In the genomic region with DNA sequence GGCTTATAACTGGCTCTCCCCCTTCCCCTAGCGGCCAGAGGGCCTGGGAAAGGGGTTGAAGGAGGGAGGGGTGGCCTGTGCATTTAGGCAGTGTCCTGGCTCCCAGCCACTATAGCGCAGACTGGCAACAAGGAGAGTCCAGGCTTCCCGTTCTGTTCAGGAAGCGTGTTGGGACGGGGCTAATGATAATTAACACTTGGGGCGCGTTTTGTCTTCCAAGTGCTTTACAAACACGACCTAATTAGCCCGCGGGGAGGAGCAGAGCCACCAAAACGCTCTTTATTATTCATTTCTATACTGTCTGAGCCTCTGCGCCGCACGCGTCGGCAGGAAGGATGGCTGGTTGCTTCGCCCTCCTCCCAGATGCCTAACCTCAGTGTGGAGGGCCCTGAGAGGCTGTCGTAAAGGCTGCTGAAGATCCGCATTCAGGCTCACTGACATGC, we compare ENCODE assay signal across 10 mouse cellular contexts.
DNase-seq lines count a peak whose midpoint lies in the region; ATAC-seq and TF ChIP-seq lines count a peak whose summit lies in the region.
"Had no signal": no experiment of that assay in that cellular context is flagged by ENCODE, and none has a peak within 500 bp of the region (broad histone marks: within the 10 kb centered on the region; RNA-seq: fewer than 3 reads in every experiment).

No protein-coding gene starts in this region.

- no peak for TF ChIP-seq CTCF in layer of hippocampus, adult 2 months (conservative IDR thresholded peaks at IDR 0.05)

- H3K9ac ChIP-seq in embryonic facial prominence, embryonic 14.5 days (ENCODE audit: low read depth, low read length): peak overlapping the region; percentile 45; the same call in 1 of the 2 replicates

- DNase-seq in layer of hippocampus, adult 2 months (ENCODE audit: low spot score in 2 of 2): no peak
- no peak for DNase-seq in layer of hippocampus, postnatal 36 days
- DNase-seq in embryonic facial prominence, embryonic 14.5 days (ENCODE audit: low spot score): peak; percentile 51
- DNase-seq in limb, embryonic 10.5 days (ENCODE audit: low spot score): peak; percentile 56
- peak; percentile 66 for DNase-seq in retina, embryonic 14.5 days (ENCODE audit: low spot score)
- DNase-seq in urinary bladder, adult 18-20 months (ENCODE audit: low spot score in 2 of 2): no peak
- DNase-seq in gastrocnemius, postnatal 36 days: no peak
- no peak for DNase-seq in heart, adult 9 months (ENCODE audit: low spot score in 2 of 2)

- no peaks in the 10 kb centered on the region for H3K36me3 ChIP-seq in embryonic facial prominence, embryonic 14.5 days (ENCODE audit: control insufficient read depth, insufficient read depth, low read length)
- H3K36me3 ChIP-seq in limb, embryonic 10.5 days: no peaks in the 10 kb centered on the region

- intact Hi-C loops in gastrocnemius, postnatal 36 days (cut with DNase I): no loop called here

- H3K4me1 ChIP-seq in embryonic facial prominence, embryonic 14.5 days (ENCODE audit: control insufficient read depth, insufficient read depth, low read length): peaks cover 8% of the 10 kb centered on the region
- H3K4me1 ChIP-seq in limb, embryonic 10.5 days: peaks cover 25% of the 10 kb centered on the region

- peak overlapping the region; percentile 35 for H3K4me3 ChIP-seq in layer of hippocampus, adult 2 months
- peak overlapping the region; percentile 37 for H3K4me3 ChIP-seq in embryonic facial prominence, embryonic 14.5 days (ENCODE audit: low read depth, low read length)
- H3K4me3 ChIP-seq in limb, embryonic 10.5 days: peak overlapping the region; percentile 47
- H3K4me3 ChIP-seq: erythroblast, embryonic 14.5 days had no signal

- ATAC-seq in embryonic facial prominence, embryonic 14.5 days (ENCODE audit: low read depth): 0 out of 2 replicates have a peak, but pooled peaks have one; percentile 42
- ATAC-seq: Patski had no signal

- 1% methylated on average over 18 of the region's 19 CpGs for WGBS in embryonic facial prominence, embryonic 14.5 days
- 2% methylated on average over 19 of the region's 19 CpGs for WGBS in limb, embryonic 10.5 days

- no peaks in the 10 kb centered on the region for H3K9me3 ChIP-seq in embryonic facial prominence, embryonic 14.5 days (ENCODE audit: control insufficient read depth, low read length)
- no peaks in the 10 kb centered on the region for H3K9me3 ChIP-seq in limb, embryonic 10.5 days (replicated peaks)

- H3K27me3 ChIP-seq in embryonic facial prominence, embryonic 14.5 days (replicated peaks; ENCODE audit: control insufficient read depth, insufficient read depth, low read length): peaks cover 38% of the 10 kb centered on the region
- H3K27me3 ChIP-seq in limb, embryonic 10.5 days (ENCODE audit: low read depth, poor library complexity, severe bottlenecking): peaks cover 78% of the 10 kb centered on the region

- H3K27ac ChIP-seq in layer of hippocampus, adult 2 months: no peak overlapping the region
- H3K27ac ChIP-seq in embryonic facial prominence, embryonic 14.5 days (replicated peaks; ENCODE audit: low read depth, low read length): no peak overlapping the region
- H3K27ac ChIP-seq in limb, embryonic 10.5 days: no peak overlapping the region

- peak overlapping the region; percentile 66 for H3K4me2 ChIP-seq in embryonic facial prominence, embryonic 14.5 days (ENCODE audit: low read depth, low read length)

Comparison
In these comparisons a context has a peak if more than half of its experiments do, and no peak if none do; other contexts are left out.
1. DNase-seq: peak in embryonic facial prominence, embryonic 14.5 days (single experiment), limb, embryonic 10.5 days (single experiment) and retina, embryonic 14.5 days (single experiment); none in layer of hippocampus, adult 2 months (0 of 2), layer of hippocampus, postnatal 36 days (0 of 2), urinary bladder, adult 18-20 months (0 of 2), gastrocnemius, postnatal 36 days (0 of 2) and heart, adult 9 months (0 of 2).
2. Peak in every context shown above with its lines, with median percentiles within 50 percentile points of each other: H3K4me3 ChIP-seq.